Mouse (Mus musculus): Measurements from ENCODE around the gene Nop53. TPM values are rescaled to one million over a fixed set of nuclear protein-coding genes. Genes with fewer than 3 reads are reported as not detected.
A peak's percentile ranks its signal among the peaks of the same experiment; 100 is the strongest.
"Not testable (repeated sequence)": the region's sequence is repeated elsewhere in the genome, so short reads cannot be mapped to it uniquely, and the experiment has no call there.

Gene Nop53
- polyA plus RNA-seq, 1 experiment from 2014 or later, result 107 TPM

DNA sequence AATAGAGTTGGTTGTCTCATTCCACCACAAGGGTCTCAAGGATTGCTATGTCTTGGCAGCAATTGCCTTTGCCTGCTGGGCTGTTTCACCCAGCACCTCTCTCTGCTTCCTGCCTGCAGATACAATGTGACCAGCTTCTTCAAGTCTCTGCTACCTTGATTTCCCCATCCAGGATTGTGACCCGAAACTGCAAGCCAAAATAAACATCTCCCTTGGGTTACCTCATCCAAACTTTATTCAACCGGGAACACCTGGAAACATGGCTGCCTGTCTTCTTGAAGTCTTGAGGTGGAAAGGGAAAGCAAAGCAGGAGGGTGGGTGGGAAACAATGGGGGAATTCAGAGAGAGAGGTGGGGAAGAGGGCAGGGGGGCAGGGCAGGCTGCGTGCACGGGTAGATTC lies 28.9 kb downstream of the Nop53 start:
- H3K4me2 ChIP-seq, result no peak overlapping the region
- 77% methylated on average over 4 of the region's 4 CpGs for WGBS
- no peak overlapping the region for H3K4me3 ChIP-seq
- no peaks in the 10 kb centered on the region for H3K27me3 ChIP-seq (replicated peaks)
- no peak overlapping the region for H3K9ac ChIP-seq
- H3K36me3 ChIP-seq, result peaks cover 44% of the 10 kb centered on the region
- H3K27ac ChIP-seq (replicated peaks), result no peak overlapping the region
- no peak for ATAC-seq (ENCODE audit: extremely low read depth, insufficient number of reproducible peaks, low FRiP score, low TSS enrichment)
- H3K4me1 ChIP-seq, result peaks cover 24% of the 10 kb centered on the region
- no peaks in the 10 kb centered on the region for H3K9me3 ChIP-seq

DNA sequence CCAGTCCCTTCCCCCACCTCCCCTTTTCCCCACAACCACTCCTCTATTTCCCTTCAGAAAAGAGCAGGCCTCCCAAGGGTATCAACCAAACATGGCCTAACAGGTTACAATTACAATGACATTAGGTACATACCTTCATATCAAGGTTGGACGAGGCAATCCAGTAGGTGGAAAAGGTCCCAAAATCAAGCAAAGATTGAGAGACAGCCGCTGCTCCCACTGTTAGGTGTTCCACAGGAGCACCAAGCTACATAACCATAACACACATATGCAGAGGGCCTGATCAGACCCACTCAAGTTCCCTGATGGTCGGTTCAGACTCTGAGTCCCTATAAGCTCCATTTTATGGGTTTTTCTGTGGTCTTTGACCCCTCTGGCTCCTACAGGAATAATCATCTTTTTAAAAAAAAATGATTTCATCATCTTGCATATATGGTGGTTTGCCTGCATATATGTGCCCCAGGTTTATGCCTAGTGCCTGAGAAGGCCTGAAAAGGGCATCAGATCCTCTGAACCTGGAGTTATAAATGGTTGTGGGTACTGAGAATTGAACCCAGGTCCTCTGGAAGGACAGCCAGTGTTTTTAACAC lies 29.6 kb downstream of the Nop53 start:
- WGBS, result 70% methylated on average over 3 of the region's 3 CpGs
- H3K36me3 ChIP-seq, result peaks cover 44% of the 10 kb centered on the region
- H3K27ac ChIP-seq (replicated peaks), result no peak overlapping the region
- H3K9me3 ChIP-seq, result no peaks in the 10 kb centered on the region
- no peak for ATAC-seq (ENCODE audit: extremely low read depth, insufficient number of reproducible peaks, low FRiP score, low TSS enrichment)
- H3K4me3 ChIP-seq, result no peak overlapping the region
- H3K4me1 ChIP-seq, result peaks cover 21% of the 10 kb centered on the region
- no peaks in the 10 kb centered on the region for H3K27me3 ChIP-seq (replicated peaks)
- no peak overlapping the region for H3K4me2 ChIP-seq
- no peak overlapping the region for H3K9ac ChIP-seq

DNA sequence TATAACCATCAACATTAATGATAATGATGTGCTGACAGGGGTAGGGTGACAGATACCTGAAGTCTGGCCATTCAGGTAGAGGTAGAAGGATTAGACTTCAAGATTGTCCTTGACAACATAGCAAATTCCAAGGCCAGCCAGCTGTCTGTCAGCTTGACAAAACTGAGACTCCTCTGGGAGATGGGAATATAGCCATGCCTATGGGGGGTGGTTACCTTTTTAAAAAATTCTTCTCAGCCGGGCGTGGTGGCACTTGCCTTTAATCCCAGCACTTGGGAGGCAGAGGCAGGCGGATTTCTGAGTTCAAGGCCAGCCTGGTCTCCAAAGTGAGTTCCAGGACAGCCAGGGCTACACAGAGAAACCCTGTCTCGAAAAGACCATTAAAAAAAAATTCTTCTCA lies 30.2 kb downstream of the Nop53 start:
- not testable (repeated sequence) for H3K9ac ChIP-seq; H3K4me2 ChIP-seq; H3K9me3 ChIP-seq; H3K27me3 ChIP-seq (replicated peaks); H3K4me3 ChIP-seq; ATAC-seq (ENCODE audit: extremely low read depth, insufficient number of reproducible peaks, low FRiP score, low TSS enrichment); H3K27ac ChIP-seq (replicated peaks)
- peaks cover 16% of the 10 kb centered on the region for H3K4me1 ChIP-seq
- peaks cover 44% of the 10 kb centered on the region for H3K36me3 ChIP-seq
- WGBS, result 82% methylated on average over 4 of the region's 4 CpGs

DNA sequence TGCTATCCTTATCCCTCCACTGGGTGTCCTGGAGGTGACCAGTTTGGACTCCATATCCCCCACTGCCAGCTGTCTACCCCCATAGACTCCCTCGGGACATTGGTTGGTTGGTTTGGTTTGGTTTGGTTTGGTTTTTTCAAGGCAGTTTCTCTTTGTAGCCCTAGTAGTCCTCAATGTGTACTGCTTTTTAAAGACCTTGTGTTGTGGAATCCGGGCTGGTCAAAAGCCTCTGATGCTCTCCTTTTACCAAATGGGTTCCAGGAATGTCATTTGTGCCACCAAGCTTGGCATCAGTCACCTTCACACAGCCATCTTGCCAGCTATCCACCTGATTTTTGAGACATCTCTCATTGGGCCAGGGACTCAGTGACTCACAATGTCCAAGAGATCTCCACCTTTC lies 31.1 kb downstream of the Nop53 start:
- no peak for ATAC-seq (ENCODE audit: extremely low read depth, insufficient number of reproducible peaks, low FRiP score, low TSS enrichment)

DNA sequence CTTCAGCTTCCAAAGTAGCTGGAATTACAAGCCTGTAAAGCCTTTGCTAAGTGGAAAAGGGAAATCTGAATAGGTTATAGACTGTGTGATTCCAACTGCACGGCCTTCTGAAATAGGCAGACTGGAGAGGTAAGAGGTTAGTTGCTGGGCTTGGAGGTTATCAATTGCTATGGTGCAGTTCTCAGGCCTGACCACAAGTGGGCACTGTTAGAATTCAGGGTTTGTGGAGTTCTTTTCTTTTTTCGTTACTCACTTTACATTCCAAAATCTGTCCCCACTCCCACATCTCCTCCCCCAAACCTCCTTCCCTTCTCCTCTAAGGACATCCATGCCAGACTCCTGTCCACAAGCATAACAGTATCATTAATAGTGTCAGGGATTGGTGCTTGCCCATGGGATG lies 31.6 kb downstream of the Nop53 start:
- H3K27me3 ChIP-seq (replicated peaks), result no peaks in the 10 kb centered on the region
- H3K9ac ChIP-seq, result no peak overlapping the region
- WGBS, result 36% methylated on average over 2 of the region's 2 CpGs
- H3K4me1 ChIP-seq, result 0 out of 2 replicates have a peak, but pooled peaks cover 4% of the 10 kb centered on the region
- ATAC-seq (ENCODE audit: extremely low read depth, insufficient number of reproducible peaks, low FRiP score, low TSS enrichment), result no peak
- peaks cover 31% of the 10 kb centered on the region for H3K36me3 ChIP-seq
- H3K9me3 ChIP-seq, result no peaks in the 10 kb centered on the region
- H3K27ac ChIP-seq (replicated peaks), result no peak overlapping the region
- no peak overlapping the region for H3K4me2 ChIP-seq
- no peak overlapping the region for H3K4me3 ChIP-seq

More for the DNA sequence above, 31.1 kb downstream of the Nop53 start:
- H3K36me3 ChIP-seq, result peaks cover 36% of the 10 kb centered on the region
- H3K27ac ChIP-seq (replicated peaks), result no peak overlapping the region
- H3K4me1 ChIP-seq, result peaks cover 6% of the 10 kb centered on the region; the same call in 1 of the 2 replicates
- no peak overlapping the region for H3K4me2 ChIP-seq
- H3K27me3 ChIP-seq (replicated peaks), result no peaks in the 10 kb centered on the region
- WGBS, result 83% methylated on average over 2 of the region's 2 CpGs
- no peaks in the 10 kb centered on the region for H3K9me3 ChIP-seq
- H3K9ac ChIP-seq, result no peak overlapping the region
- no peak overlapping the region for H3K4me3 ChIP-seq

DNA sequence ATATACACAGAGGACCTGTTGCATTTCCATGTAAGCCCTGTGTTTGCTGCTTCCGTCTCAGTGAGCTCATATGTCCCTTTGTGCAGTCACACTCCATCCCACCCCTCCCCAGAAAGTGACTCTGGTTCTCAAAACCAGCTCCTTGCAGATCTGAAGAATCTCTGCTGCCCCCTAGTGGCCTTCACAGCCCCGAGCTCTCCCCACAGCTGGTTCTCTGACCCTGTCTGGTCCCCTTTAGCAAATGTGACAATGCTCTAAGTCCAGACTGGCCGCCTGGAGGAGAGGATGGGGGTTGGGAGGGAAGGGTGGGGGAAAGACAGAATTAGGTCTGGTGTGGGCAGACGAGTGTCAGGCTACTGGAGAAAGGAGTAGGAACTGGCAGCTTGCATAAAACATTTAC lies 33.7 kb downstream of the Nop53 start:
- no peak overlapping the region for H3K27ac ChIP-seq (replicated peaks)
- under 1% methylated on average over 4 of the region's 4 CpGs for WGBS

DNA sequence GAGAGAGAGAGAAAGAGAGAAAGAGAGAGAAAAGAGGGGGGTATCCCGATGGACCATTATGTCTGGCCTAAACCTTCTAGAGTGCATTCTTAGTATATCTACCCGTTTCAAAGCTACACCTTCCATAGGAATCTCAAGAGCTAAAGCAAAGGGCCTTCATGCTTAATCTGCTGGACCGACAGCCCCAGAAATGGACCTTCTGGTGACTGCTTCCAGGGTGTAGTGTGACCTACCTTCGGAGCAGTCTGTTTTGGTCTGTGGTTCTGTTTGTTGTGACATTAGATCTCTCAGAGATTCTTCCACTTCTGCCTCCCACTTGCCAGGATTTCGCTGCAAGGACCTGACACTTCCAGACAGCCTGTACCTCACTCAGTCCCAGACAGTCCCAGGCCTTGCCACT lies 35.4 kb downstream of the Nop53 start:
- Histone ChIP-seq H3K4me1 (0 out of 2 replicates have a peak, but pooled peaks cover 4% of the 10 kb centered on the region), H3K4me3 (no peak overlapping the region), H3K4me2 (no peak overlapping the region), H3K27me3 (replicated peaks) (no peaks in the 10 kb centered on the region), H3K36me3 (no peaks in the 10 kb centered on the region), H3K9me3 (no peaks in the 10 kb centered on the region), H3K9ac (no peak overlapping the region), H3K27ac (replicated peaks) (no peak overlapping the region)
- ATAC-seq (ENCODE audit: extremely low read depth, insufficient number of reproducible peaks, low FRiP score, low TSS enrichment), result no peak
- 67% methylated on average over 5 of the region's 5 CpGs for WGBS

More for the DNA sequence above, 33.7 kb downstream of the Nop53 start:
- 0 out of 2 replicates have a peak, but pooled peaks cover 4% of the 10 kb centered on the region for H3K4me1 ChIP-seq
- H3K9me3 ChIP-seq, result no peaks in the 10 kb centered on the region
- H3K9ac ChIP-seq, result 0 out of 2 replicates have a peak overlapping the region, but pooled peaks have one; percentile 28
- no peak overlapping the region for H3K4me3 ChIP-seq
- peaks cover 12% of the 10 kb centered on the region for H3K36me3 ChIP-seq
- peak overlapping the region; percentile 22; the same call in 1 of the 2 replicates for H3K4me2 ChIP-seq
- peak; percentile 35; the same call in 1 of the 2 replicates for ATAC-seq (ENCODE audit: extremely low read depth, insufficient number of reproducible peaks, low FRiP score, low TSS enrichment)
- no peaks in the 10 kb centered on the region for H3K27me3 ChIP-seq (replicated peaks)

DNA sequence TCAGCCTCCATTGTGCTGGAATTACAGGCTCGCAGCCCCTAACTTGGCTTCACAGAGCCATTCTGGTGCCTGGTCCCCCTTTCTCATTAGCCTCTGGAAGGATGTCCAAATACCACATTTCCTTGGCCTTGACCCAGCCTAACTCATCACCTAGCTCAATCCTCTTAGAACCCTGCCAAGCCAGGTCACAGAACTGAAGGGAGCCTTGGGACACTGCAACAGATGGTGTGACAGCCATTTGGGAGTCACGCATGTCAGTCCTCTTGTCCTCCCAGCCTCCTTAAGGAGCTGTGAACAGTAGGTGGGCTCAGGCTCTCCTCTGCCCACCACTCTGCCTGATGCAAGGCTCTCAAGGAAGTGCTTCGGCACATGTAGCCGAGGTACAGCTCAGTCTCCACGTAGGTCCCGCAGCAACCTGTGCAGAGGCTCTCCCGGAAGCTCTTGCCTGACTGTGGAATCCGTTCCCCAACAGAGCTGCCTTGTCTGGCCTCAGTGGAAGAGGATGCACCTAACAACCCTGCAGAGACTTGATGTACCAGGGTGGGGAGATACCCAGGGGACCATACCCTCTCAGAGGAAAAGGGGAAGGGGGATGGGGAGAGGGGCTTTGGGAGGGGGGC lies 37.8 kb downstream of the Nop53 start:
- Histone ChIP-seq H3K27ac (replicated peaks) (no peak overlapping the region), H3K9me3 (no peaks in the 10 kb centered on the region), H3K4me1 (0 out of 2 replicates have a peak, but pooled peaks cover 4% of the 10 kb centered on the region), H3K4me3 (no peak overlapping the region), H3K4me2 (no peak overlapping the region), H3K36me3 (no peaks in the 10 kb centered on the region), H3K27me3 (replicated peaks) (no peaks in the 10 kb centered on the region), H3K9ac (no peak overlapping the region)
- ATAC-seq (ENCODE audit: extremely low read depth, insufficient number of reproducible peaks, low FRiP score, low TSS enrichment), result no peak
- WGBS, result 54% methylated on average over 8 of the region's 8 CpGs

DNA sequence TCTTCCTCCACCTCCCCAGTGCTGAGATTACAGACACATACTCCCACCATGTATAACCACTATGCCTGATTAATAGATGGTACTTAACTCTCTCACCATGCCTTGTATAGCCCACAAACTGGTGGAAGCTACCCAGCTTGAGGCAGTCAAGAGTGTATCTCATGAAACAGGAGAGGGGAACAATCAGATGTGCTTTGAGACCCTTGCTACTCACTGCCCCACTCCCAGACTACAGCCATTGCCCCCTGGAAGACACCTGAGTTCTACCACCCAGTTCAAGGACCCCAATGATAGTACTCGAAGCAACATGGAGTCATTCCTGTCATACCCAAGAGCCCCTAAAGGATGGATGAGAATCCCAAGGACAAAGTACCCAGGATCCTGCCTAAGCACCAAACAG lies 39.3 kb downstream of the Nop53 start:
- no peaks in the 10 kb centered on the region for H3K27me3 ChIP-seq (replicated peaks)
- H3K9me3 ChIP-seq, result no peaks in the 10 kb centered on the region
- H3K4me2 ChIP-seq, result no peak overlapping the region
- H3K36me3 ChIP-seq, result no peaks in the 10 kb centered on the region
- WGBS, result 77% methylated on average over 1 of the region's 1 CpGs
- ATAC-seq (ENCODE audit: extremely low read depth, insufficient number of reproducible peaks, low FRiP score, low TSS enrichment), result no peak
- no peak overlapping the region for H3K9ac ChIP-seq
- H3K27ac ChIP-seq (replicated peaks), result no peak overlapping the region
- H3K4me3 ChIP-seq, result no peak overlapping the region
- H3K4me1 ChIP-seq, result no peaks in the 10 kb centered on the region

DNA sequence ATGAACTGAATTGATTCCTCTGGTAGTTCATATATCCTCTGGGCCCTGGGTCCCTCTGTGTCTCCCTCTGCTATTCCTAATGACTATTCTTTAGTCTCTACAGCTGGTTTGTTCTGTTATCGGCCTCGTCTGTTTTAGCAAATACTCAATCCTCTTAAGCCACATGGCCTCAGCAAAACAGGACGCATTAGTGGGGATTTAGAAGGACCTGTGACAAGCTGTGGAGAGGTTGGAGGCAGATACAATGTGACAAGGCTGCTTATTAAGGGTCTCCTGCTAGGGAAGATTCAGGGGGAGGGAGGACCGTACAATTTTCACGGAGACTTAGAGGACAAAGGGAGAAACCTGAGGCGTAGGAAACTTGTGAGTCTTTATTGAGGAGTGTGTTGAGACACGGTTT lies 40.0 kb downstream of the Nop53 start:
- H3K4me3 ChIP-seq, result no peak overlapping the region
- H3K36me3 ChIP-seq, result no peaks in the 10 kb centered on the region
- H3K9me3 ChIP-seq, result no peaks in the 10 kb centered on the region
- no peak overlapping the region for H3K4me2 ChIP-seq
- WGBS, result 73% methylated on average over 7 of the region's 7 CpGs
- H3K4me1 ChIP-seq, result no peaks in the 10 kb centered on the region
- no peak overlapping the region for H3K27ac ChIP-seq (replicated peaks)
- no peak for ATAC-seq (ENCODE audit: extremely low read depth, insufficient number of reproducible peaks, low FRiP score, low TSS enrichment)
- no peak overlapping the region for H3K9ac ChIP-seq
- H3K27me3 ChIP-seq (replicated peaks), result no peaks in the 10 kb centered on the region

DNA sequence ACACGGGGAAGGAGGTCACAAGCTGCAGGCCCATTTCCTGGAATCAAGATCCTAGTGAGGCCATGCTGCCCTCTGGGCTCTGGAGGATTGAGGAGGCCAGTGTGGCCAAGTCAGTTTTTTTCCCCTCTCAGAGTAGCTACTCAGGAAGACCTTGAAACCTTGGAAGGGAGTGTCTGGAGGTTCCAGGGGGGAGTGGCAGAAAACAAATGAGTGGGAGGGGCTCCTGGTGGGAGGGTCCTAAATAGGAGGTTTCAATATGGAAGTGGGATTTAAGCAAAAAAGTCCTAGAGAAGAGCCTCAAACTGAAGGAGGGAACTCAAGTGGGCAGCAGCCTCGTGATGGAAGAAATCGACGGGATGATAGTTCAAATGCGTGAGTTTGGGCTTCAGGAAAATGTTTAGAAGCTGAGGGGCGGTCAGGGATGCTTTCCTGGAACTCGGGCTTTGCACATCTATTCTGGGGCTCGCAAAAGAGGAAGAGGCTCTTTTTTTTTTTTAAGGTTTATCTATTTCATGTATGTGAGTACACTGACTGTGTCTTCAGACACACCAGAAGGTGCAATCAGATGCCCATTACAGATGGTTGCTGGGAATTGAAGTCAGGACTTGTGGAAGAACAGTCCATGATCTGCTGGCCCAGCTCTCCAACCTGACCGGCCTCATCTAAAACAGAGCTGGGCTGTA lies 44.4 kb downstream of the Nop53 start:
- Histone ChIP-seq H3K4me3 (no peak overlapping the region), H3K9me3 (no peaks in the 10 kb centered on the region), H3K4me1 (no peaks in the 10 kb centered on the region), H3K36me3 (no peaks in the 10 kb centered on the region), H3K27ac (replicated peaks) (no peak overlapping the region), H3K4me2 (no peak overlapping the region), H3K27me3 (replicated peaks) (no peaks in the 10 kb centered on the region), H3K9ac (no peak overlapping the region)
- ATAC-seq (ENCODE audit: extremely low read depth, insufficient number of reproducible peaks, low FRiP score, low TSS enrichment), result no peak
- 69% methylated on average over 9 of the region's 9 CpGs for WGBS

All from heart, embryonic 13.5 days (tissue).